Mouse (Mus musculus) mesoderm, embryonic 11.5 days (tissue): ENCODE results near the gene Sdr39u1.

ENCODE experiments used
- DNase-seq: peaks from one replicate; pipeline ENCODE4 v3.0.0-alpha.2; 2012; ENCODE audit warnings: low read depth, low spot score

The Sdr39u1 gene

DNA sequence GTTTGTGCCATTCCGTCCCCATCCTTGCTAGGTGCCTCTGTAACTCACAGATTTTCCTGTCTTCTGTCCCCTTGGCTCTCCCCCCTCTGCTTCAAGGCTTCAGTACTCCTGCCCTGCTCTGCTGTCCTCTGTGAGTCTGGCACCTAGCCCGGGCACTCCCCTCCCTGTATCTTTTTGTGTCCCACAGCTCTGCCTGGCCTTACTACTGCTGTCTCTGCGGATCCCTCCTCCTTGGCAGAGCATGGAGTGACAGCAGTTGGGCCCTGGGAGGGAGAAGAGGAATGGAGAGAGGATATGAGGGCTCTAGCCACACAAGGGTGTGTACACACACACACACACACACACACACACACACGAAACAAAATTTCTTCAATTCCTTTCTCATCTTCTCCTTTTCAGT is 15.9 kb downstream of the Sdr39u1 start, which contains the start of gene Cbln3:
TSS of gene Cbln3 (minus strand) at position 227 of the 400 bp plus-strand sequence.
- no peak for DNase-seq

DNA sequence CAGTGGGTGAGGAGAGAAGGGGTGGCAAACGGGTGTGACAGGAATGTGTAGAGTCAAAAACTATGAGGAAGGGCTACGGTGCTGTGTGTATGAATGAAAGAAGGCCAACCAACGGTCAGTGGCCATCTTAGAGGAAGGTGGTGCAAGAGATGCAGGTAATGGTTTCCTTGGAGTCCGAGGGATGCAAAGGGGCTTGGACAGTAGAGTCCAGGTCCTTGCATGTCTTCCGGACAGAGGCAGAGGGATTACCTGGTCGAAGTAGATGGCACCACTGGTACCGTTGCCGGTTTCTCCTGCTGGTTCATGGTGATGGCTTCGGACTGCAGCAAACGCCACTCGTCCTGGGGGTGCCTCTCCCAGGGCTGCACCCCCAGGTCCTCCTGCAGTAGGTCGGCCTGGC is 16.4 kb downstream of the Sdr39u1 start:
- no peak for DNase-seq

DNA sequence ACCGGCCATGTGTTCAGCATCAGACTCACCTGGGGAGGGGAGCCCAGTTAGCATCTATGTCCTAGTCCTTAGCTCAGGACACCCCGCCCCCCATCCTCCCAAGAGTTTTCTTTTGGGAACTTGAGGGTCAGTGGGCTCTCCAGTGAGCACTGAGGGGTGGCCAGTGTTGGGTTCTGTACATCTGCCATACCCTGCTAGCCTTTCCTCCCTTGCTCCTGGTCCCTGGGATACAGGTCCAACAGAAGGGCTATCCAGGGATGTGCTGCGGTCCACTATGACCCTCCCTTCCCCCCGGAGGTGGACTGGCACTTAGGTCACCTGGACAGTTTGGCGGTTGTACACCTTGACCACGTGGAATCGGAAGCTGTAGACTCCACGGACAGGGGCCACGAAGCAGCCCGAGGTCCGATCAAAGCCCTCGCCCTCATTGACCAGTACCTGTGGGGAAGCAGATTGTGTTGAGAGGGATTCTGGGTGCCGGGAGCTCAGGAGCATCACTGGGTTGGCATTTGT is 16.9 kb downstream of the Sdr39u1 start:
- DNase-seq, result no peak

DNA sequence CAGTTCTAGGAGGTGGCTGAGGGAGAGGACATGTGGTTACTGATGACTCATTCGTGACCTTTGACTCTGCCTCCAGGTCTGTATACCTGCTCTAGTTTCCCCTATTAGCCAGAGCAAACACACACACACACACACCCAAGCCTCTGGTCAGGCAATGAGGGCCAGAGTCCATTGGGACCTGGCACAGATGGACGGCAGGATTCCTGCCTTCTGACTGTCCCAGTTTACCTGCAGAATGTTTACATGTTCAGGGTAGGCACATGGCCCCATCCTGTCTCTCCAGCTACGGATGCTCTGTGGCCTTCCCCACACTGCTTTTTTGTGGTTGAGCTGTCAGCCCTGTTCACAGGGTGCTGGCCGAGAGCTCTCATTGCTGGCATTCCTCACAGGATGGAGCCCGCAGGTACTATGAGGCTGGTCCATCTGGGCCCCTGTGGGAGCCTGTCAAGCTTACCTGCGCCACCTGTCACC is 17.9 kb downstream of the Sdr39u1 start:
- DNase-seq, result no peak

DNA sequence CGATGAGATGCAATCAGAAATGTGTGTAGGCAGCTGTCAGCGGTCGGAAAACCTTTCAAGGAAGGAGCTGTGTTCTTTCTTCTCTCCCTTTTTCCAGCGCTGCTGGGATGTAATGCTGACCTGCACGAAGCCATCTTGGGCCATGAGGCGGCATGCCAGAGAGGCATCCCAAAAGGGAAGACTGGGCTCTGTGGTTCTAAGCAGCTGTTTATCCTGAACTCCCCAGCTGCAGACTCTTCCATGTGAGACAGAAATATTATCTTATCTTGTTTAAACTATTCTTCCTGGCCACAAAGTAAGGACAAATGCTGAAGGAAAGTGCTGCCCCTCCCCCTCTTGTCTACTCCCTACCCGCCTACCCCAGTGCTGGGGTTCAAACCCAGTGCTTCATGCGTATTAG is 19.1 kb downstream of the Sdr39u1 start:
- DNase-seq, result no peak

DNA sequence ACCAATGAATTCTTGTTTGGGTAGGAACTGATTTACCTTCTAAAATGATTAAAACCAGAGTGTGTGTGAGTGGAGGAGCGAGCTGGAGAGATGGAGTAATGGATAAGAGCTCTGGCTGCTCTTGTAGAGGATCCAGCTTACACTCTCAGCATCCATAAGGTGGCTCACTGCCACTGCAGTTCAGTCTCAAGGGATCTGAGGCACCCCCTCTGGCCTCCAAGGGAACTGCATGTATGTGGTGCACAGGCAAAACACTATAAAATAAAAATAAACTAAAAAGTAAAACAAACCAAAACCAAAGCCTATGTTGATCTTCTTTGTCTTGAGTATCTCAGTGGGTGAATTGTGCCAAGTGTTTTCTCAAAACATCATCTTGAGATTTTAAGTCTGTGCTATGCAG is 20.5 kb downstream of the Sdr39u1 start:
- DNase-seq, result peak; percentile 70

DNA sequence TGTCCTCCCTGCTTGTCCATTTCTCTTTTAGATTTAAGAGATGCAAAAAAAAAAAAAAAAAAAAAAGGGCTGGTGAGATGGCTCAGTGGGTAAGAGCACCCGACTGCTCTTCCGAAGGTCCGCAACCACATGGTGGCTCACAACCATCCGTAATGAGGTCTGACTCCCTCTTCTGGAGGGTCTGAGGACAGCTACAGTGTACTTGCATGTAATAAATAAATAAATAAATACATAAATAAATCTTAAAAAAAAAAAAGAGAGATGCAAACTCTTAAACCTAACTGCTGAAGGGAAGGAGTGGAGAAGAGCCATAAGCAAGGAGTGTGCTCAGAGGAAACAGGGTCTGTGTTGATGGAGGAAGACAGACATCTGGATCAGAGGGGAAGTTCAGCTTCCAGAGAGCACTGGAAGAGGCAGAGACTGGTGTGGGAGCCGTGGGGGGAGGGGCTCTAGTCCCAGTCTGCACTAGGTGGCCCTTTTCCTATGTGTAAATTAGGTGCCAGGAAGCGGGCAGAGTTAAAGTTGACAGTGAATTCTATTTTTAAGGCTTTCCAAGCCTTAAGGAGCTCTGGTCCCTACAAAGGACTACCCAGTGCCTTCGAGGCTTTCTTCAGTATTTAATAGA is 21.7 kb downstream of the Sdr39u1 start:
- DNase-seq, result no peak

DNA sequence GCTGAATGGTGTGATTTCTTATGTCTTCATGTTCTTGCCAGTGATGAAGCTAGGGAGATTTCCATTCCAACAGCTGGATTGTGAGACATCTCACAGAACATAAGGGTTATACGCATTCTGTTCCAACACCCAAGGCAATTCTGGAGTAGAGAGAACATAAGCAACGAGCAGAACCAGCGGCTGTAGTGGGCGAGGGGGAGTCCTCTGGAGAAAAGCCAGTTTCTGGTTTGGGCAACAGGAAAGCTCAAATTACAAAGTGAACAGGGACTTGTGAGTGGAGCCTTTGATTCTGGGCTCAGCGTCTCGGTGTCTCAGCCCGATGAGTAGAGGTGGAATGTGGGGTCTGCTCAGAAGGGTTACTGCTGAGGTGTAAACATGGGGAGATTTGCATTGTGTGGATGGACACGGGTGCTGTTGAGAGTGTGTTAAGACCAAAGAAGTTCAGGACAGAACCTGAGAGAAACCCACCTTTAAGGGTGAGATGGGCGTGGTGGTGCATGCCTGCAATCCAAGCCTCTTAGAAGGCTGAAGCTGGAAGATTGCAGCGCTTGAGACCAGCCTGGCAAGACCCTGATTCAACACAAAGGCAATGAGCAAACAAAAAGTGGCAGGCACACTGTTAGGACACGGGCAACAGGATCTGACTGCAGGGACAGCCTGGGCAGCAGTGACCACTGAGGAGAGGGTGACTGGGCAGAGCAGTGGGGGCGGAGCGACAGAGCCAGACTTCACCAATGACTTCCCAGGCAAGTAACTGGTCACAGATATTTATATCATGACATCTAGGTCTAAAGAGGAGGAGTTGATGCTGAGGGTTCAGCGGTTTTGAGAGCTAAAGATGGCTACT is 22.4 kb downstream of the Sdr39u1 start:
- DNase-seq, result no peak

DNA sequence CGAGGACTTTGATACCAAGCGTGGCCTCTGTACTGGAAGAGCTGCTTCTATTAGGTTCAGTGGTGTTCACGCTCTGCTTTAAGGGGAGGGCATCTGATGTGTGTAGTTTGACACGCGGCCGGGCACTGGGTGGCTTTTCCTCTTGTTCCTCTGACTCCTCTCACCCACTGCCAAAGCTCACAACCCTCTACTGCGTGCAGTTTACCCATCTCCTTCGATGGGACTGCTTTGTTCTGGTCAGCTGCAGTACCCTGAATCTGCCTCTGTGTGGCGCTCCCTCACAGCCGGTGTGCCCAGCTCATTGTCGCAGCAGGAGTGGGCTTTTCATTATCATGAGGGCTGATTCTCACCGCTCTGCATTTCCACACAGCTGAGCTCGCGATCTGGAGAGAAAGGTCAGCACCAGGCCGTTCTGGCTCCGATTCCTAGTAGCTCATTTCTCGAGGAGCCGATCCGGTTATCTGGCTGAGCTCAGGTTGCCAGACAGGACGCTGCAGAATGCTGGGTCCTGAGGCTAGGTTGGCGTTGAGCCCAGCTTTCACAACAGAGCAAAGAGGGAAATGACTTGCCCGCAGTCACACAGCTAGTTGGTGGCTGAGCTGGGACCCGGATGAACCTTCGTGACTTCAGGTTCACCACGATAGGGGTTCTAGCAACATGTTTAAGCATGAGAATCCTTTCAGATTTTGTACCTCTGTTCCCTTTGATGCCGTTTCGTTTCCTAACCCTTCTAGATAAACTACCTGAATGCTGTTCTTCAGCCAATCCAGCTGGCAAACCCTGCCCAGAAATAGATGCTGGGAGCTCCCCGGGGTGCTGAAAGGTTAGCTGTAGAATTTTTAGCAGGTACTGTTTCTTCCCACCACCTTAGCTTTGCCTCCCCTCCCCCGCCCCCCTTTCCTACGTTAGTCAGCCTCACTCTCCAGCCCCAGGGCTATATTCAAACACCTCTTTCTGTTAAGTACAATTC is 26.1 kb downstream of the Sdr39u1 start:
- DNase-seq, result peak; percentile 86

DNA sequence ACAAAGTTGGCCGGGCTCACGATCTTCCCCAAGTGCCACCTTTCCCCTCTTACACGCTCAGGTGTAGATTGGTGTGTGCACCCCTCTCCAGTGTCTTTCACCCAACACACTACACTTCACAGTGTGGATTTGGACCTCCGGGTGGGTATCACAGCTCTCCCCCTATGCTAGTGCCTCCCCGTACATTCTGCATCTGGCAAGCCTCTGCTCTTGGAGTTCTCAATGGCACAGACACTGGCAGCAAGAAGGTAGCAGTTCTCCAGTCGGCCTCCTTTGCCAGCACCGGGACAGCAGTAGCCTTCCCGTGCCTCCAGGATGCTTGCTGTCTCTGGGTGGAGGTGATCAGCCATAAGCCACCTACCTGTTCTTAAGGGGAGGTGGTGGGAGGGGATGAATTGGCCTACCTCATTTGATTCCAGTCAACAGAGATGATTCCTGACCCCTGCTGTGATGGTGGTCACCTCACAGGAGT is 26.8 kb downstream of the Sdr39u1 start:
- no peak for DNase-seq

DNA sequence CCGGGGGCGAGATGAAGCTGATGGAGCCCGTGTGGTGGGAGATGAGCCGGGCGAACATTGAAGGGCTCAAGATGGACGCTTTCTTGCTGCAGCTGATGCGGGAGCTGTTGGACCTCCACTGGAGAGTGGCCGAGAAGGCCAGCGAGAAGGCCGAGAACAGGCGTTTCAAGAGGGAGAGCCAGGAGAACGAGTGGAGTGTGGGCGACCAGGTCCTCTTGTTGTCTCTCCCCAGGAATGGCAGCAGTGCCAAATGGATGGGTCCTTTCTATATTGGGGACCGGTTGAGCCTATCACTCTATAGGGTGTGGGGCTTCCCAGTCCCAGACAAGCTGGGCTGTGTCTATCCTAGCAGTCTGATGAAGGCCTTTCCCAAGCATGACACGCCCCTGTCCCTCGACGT is 27.5 kb downstream of the Sdr39u1 start:
- no peak for DNase-seq

DNA sequence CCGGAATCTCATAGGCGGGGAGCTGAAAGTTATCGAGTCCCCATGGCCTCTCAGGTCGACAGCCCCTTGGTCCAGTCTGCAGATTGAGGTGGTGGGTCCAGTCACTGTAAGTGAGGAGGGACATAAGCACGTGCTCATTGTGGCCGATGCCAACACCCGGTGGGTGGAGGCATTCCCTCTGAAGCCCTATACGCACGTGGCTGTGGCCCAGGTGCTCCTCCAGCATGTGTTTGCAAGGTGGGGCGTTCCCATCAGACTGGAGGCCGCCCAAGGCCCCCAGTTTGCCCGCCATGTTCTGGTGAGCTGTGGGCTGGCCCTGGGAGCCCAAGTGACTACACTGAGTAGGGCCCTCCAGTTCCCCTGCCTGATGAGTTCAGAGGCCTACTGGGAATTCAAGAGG is 28.1 kb downstream of the Sdr39u1 start:
- DNase-seq, result no peak

DNA sequence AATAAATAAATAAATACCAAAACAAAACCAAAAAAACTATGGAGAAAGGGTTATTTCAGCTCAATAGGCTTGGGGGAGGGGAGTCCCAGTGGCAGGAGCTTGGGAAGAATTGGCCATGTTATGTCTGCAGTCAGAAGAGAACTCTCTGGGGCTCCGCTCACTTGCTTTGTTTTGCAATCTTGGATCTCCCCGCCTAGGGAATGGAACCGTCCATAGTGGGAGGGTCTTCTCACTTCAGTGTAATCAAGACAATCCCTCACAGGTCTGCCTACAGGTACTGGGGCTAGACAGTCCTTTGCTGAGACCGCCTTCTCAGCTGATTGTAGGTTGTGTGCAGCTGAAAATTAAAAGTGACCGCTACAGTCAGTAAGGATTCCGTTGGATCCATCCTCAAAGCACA is 30.6 kb downstream of the Sdr39u1 start:
- no peak for DNase-seq

DNA sequence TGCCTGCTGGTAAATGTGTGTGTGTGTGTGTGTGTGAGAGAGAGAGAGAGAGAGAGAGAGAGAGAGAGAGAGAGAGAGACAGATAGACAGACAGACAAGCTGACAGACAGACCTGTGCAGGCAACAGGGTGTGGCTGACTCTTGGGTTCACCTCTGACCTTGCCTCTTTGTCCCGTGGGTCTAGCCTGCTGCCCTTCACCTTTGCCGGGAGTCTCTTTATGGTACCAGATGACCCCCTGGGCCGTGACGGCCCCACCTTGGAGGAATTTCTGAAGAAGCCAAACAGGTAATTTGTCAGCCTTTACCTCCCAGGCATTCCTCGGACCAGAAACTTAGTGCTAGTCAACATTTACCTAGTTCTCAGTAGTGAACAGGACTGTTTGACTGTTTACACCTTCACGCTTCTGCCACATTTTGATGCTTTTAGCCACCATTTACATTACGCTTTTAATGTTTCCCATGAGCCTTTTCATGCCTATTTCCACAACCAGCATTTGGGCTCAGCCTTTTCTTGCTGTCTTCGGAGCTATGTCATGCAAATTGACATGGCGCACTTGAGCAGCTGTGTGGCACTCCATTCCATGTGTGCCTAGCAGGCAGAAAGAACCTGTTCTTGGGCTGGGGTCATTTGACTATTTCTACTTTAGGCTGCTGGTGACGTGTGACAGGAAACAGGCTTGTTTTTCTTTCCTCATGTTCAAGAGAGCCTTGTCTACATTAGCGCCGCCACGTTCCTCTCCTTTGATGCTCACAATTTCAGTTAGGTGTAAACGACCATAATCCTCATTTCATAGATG is 31.7 kb downstream of the Sdr39u1 start:
- no peak for DNase-seq

DNA sequence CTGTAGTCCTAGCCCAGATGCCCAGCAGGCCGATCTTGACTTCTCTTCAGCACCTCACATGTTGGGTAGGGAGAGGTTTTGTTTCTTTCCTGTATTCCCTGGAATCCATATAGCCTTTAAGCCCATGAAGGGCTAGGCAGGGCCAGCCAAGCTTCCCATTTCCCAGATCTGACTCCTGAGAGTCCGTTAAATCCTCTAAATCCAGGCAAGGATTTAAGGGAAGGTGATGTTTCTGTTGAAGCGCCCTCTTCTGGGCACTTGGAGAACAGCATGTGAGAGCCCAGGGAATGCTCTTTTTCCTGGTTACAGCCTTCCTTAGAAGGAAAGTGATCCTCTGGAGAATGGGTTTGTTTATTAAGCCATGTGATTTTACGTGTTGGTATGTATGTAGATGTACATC is 33.1 kb downstream of the Sdr39u1 start:
- peak; percentile 80 for DNase-seq

DNA sequence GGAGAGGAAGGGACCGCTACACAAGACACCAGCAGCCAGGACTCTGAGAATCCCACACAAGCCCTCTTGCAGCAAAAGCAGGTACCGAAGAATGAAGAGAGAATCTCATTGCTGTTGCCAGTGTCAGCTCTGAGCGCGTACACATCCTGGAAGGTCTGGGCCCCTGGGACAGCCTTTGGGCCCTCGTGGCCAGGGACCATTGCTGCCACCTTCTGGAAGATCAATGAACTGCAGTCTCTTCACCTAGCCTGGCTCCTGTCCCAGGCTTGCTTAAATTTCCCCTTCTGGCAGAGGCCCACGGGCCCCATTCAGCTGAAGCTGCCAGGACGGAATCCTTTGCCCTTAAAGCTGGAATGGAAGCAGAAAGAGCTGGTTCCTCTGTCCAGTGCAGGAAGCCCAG is 36.3 kb downstream of the Sdr39u1 start:
- DNase-seq, result peak; percentile 77

DNA sequence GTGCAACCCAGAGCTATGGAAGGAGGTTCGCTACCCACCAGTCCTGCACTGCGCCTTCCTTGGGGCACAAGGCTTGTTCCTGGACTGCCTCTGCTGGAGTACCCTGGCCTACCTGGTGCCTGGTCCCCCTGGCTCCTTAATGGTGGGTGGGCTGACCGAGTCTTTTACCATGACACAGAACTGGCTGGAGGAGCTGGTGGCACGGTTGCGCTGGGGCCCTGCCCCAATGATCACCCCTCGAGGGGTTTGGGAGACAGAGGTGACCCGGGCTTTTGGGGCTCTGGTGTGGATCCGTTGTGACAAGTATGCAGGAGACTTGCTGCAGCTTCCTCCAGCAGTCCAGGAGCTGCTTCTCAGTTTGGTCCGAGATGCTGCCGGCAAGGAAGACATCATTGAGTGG is 37.1 kb downstream of the Sdr39u1 start:
- no peak for DNase-seq

DNA sequence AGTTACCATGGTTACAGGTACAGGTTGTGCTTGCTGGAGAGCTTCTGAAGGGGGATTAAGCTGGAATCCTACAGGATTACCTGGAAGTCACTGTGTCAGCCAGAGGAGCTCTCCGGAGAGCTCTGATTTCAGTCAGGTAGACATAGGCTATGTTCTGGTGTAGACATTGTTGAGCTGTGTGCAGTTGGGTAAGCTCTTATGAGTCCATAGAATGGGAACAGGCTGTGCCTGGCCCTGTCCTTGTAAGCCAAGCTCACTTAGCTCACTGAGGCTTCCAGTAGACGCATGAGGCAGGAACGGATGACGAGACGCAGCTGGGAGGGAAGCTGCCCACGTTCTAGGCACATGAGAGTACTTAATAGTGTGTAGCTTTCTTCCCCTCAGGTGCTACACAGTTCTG is 37.9 kb downstream of the Sdr39u1 start:
- no peak for DNase-seq

DNA sequence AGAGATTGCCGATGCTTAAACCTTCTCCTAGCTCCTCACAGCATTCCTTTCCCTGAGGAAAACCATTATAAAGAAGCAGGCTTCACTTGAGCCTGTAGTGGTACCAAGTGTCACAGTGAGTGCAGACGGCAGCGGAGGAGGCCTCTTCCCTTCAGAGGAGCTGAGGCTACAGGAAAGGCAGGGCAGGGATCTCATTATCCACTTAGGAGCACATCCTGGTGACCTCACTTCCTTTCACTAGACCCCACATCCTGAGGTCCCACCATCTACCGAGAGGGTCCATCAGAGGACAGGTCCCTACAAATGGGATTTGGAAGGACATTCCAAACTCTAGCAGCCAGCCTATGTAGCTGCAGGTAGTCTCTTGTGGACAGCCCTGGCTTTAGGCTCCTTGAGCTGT is 42.5 kb downstream of the Sdr39u1 start:
- DNase-seq, result no peak

DNA sequence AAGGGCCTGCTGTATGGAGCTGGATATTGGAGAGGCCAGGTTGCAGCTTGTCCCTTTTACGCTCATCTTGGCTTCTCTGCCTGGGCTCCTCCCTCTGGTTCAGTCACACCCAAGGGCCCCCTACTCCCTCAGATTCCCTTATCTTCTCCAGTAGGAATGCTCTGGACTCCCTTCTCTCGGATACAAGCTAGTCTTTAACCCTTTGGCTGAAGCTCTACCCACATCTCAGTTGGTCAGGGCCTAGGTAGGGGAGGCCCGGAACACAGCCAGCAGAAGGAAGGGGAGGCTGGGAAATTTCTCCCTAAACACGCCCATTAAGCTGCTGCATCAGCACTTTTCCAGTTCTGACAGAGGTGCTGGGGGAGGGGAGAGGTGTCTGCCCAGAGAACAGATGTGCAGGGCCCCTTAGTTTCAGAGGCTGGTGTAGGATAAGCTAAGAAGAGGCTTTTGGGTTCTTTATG is 45.0 kb downstream of the Sdr39u1 start:
- peak; percentile 63 for DNase-seq
